Mouse (Mus musculus) heart, embryonic 10.5 days (tissue): Measurements from ENCODE around the gene Srgap3. TPM values are rescaled to one million over a fixed set of nuclear protein-coding genes. Genes with fewer than 3 reads are reported as not detected.

Experiments used
- DNase-seq: peaks from one replicate; pipeline ENCODE4 v3.0.0-alpha.2; 2017; ENCODE audit warnings: low spot score
- H3K27ac ChIP-seq: fragments of 300-500 bp; sonication (generic); 2 replicates; pipeline ENCODE4 v1.5.1; 2016; ENCODE audit warnings: mild to moderate bottlenecking
- H3K27me3 ChIP-seq: fragments of 300-500 bp; sonication (generic); 2 replicates; pipeline ENCODE4 v1.6.1; 2016; ENCODE audit warnings: mild to moderate bottlenecking; ENCODE audit not compliant: poor library complexity, insufficient read depth, severe bottlenecking
- H3K36me3 ChIP-seq: fragments of 300-500 bp; sonication (generic); 2 replicates; pipeline ENCODE4 v1.6.1; 2016; ENCODE audit warnings: mild to moderate bottlenecking, moderate library complexity
- H3K4me1 ChIP-seq: fragments of 300-500 bp; sonication (generic); 2 replicates; pipeline ENCODE4 v1.6.1; 2016; ENCODE audit warnings: mild to moderate bottlenecking
- H3K4me3 ChIP-seq: fragments of 300-500 bp; sonication (generic); 2 replicates; pipeline ENCODE4 v1.5.1; 2016; ENCODE audit warnings: mild to moderate bottlenecking, moderate library complexity
- H3K9me3 ChIP-seq: fragments of 300-500 bp; sonication (generic); 2 replicates; pipeline ENCODE4 v1.6.1; 2016; ENCODE audit warnings: mild to moderate bottlenecking, moderate library complexity
- WGBS: fragments of 180-500 bp; shearing (Covaris S2); methylation state at CpG from one replicate; pipeline ENCODE4 v1.1.7; 2016; 5-methylcytosine and 5-hydroxymethylcytosine counted together
- polyA plus RNA-seq: library from polyadenylated mRNA; unstranded; fragments of >200 nt; fragmentation: Nextera tagmentation; extraction: Ambion mirVana; gene quantifications from 2 replicates; pipeline ENCODE4 v1.2.1, GENCODE M21; 2016

Srgap3 gene
- polyA plus RNA-seq, 1 experiment from 2014 or later: 1.4 TPM

DNA sequence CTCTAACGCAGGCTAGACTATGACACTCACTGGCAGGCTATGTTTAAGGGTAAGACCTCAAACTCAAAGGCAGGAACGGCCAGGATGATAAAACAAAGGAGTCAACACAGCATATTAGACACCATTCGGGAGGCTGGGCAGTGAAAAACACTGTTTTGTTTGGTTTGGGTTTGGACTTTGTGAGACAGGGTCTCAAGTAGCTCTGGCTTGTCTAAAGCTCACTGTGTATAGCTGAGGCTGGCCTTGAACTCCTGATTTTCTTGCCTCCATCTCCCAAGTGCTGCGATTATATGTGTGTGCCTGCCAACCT, 136.6 kb downstream of the Srgap3 start:
- Histone ChIP-seq H3K36me3 (no peaks in the 10 kb centered on the region), H3K27ac (no peak overlapping the region), H3K4me3 (no peak overlapping the region), H3K4me1 (no peaks in the 10 kb centered on the region), H3K27me3 (no peaks in the 10 kb centered on the region), H3K9me3 (no peaks in the 10 kb centered on the region)
- DNase-seq: no peak
- WGBS: 82% methylated on average over 4 of the region's 4 CpGs

DNA sequence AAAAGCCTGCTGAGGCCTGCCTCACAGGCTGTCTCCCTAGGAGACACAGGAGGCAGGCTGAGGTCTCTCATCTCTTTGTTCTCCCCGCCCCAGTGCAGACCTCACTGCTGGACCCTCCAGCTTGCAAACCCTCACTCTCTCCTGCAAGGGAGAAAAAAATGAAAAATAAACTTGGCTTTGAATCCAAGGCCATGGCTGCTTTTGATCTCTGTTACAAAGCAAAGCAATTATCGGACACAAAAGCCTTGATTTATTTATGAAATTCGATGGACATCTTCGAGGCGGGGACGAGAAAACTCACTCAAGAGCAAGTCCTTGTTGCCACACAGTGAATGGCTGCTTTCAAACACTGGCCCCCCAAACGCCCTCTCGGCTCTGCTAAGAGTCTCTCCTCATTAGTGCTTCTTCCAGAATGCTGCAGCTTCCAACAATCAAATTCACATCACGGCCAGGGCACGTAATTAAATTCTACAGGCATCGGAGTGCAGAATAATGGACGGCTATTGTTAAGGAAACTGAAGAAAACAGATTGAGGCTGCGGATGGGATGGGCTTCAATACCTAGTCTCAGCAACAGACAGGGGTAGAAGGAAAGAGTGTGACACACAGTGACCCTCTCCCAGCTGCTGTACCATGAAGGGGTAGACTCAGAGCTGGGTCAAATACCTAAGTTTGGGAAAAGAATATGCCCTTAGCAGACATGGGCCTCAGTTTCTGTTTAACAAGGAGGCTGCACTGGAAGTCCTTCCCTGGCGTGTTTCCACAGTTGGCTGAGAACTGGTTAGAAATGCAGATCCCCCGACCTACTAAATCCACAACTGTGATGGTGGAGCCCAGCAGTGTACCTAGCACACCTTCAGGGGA, 137.2 kb downstream of the Srgap3 start:
- no peak for DNase-seq
- no peaks in the 10 kb centered on the region for H3K27me3 ChIP-seq
- 85% methylated on average over 15 of the region's 15 CpGs for WGBS

DNA sequence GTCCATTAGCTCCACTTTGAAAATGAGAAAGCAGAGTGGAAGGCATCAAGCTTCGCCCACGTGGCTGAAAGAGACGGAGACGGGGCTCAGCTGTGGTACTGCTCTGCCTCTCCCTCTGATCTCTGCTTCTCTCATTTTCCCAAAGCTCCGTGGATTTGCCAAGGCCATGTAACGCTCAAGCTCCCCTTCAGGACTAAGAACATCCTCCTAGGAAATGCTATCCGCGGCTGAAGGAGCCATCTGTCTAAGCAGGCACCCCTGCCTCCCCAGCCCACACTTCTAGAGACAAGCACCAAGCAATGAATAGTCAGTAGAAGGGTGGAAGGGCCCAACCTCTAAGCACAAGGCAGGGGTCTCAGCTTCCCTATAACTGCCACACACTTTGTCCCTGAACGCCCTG, 138.3 kb downstream of the Srgap3 start:
- H3K36me3 ChIP-seq: no peaks in the 10 kb centered on the region
- no peaks in the 10 kb centered on the region for H3K27me3 ChIP-seq
- H3K4me3 ChIP-seq: no peak overlapping the region
- 83% methylated on average over 9 of the region's 9 CpGs for WGBS
- H3K4me1 ChIP-seq: no peaks in the 10 kb centered on the region
- H3K9me3 ChIP-seq: no peaks in the 10 kb centered on the region
- H3K27ac ChIP-seq: no peak overlapping the region
- no peak for DNase-seq

More for the DNA sequence above, 137.2 kb downstream of the Srgap3 start:
- H3K4me3 ChIP-seq: no peak overlapping the region
- H3K4me1 ChIP-seq: no peaks in the 10 kb centered on the region
- H3K27ac ChIP-seq: no peak overlapping the region
- no peaks in the 10 kb centered on the region for H3K36me3 ChIP-seq
- no peaks in the 10 kb centered on the region for H3K9me3 ChIP-seq

DNA sequence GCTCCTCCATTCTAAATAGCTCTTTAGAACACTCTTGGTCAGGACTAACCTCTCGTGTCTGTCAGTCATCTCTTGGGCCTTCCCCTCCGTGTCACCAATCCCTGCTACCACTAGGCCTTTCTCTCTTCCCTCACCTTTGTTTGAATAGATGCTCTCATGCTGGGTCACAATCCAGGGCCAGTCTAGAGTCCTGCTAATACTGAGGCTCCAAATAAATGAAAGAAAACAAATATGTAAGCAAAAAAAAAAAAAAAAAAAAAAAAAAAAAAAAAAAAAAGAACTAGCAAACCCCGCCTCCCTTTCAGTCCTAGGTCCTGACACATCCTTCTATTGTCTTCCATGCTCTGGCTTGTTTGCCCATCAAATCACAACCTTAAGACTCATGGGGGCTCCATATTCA, 145.1 kb downstream of the Srgap3 start:
- H3K27ac ChIP-seq: no peak overlapping the region
- WGBS: 73% methylated on average over 3 of the region's 3 CpGs
- no peak for DNase-seq
- no peaks in the 10 kb centered on the region for H3K9me3 ChIP-seq
- no peaks in the 10 kb centered on the region for H3K36me3 ChIP-seq
- H3K27me3 ChIP-seq: no peaks in the 10 kb centered on the region; the same call in 1 of the 2 replicates
- no peak overlapping the region for H3K4me3 ChIP-seq
- no peaks in the 10 kb centered on the region for H3K4me1 ChIP-seq

DNA sequence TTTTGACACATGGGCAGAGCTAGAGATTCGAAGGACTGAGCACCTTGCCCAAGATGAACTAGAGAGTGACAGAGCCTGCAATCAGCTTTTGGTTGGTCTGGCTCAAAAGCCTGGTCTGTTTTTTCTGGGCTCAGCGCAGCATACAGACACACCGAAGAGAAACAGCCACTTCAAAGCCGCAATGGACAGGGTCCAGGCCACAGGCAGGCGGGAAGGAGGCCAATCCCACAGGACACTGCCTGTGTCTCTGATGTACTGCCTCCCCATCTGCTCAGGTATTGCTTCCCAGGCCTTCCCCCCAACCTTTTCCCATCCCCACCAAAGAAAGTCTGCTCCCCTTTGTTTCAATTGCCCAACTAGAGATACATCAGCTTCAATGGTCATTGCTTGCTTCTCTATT, 148.7 kb downstream of the Srgap3 start:
- H3K36me3 ChIP-seq: no peaks in the 10 kb centered on the region
- H3K27ac ChIP-seq: no peak overlapping the region
- no peaks in the 10 kb centered on the region for H3K9me3 ChIP-seq
- 70% methylated on average over 5 of the region's 5 CpGs for WGBS
- no peaks in the 10 kb centered on the region for H3K4me1 ChIP-seq
- DNase-seq: no peak
- no peaks in the 10 kb centered on the region; the same call in 1 of the 2 replicates for H3K27me3 ChIP-seq
- H3K4me3 ChIP-seq: no peak overlapping the region

DNA sequence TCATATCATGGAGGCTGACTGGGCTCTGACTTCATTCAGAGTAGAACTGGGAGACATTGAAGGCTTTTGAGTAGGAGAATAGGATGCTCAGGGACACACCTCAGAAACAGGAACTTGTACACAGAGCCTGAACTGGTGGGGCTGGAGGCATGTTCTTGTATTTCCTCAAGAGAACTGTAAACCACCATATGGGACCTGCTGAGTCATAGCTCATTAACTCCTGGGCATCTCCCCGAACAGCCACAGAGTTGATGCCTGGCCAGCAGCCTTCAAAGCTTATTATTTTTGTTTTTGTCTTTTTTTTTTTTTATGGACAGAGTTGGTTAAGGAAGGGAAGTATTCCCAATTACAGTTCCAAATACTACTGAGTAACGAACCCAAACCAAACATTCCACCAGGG, 150.5 kb downstream of the Srgap3 start:
- WGBS: 90% methylated on average over 2 of the region's 2 CpGs
- Histone ChIP-seq H3K4me3 (no peak overlapping the region), H3K36me3 (no peaks in the 10 kb centered on the region), H3K9me3 (no peaks in the 10 kb centered on the region), H3K4me1 (no peaks in the 10 kb centered on the region), H3K27ac (no peak overlapping the region), H3K27me3 (no peaks in the 10 kb centered on the region; the same call in 1 of the 2 replicates)
- DNase-seq: no peak

DNA sequence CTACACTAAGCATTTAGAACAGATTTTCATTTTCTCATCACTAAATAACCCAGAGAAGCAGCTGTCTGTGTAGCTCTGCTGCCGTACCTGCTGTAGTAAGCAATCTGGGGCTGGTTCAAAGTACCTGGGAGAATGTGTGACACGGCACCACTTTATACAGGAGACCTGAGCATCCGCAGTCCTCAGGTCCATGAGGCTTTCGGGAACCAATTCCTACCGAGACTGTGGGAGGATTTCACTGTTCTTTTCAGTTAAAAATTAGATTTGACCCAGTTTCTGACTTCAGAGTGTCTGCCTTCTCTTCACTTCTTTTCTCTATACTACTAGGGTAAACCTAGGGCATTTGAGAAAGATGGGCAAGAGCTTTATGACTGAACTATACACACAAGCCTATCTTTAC, 153.2 kb downstream of the Srgap3 start:
- Histone ChIP-seq H3K27ac (no peak overlapping the region), H3K4me3 (no peak overlapping the region), H3K9me3 (no peaks in the 10 kb centered on the region), H3K4me1 (no peaks in the 10 kb centered on the region), H3K27me3 (no peaks in the 10 kb centered on the region; the same call in 1 of the 2 replicates), H3K36me3 (no peaks in the 10 kb centered on the region)
- WGBS: 89% methylated on average over 5 of the region's 5 CpGs
- no peak for DNase-seq

DNA sequence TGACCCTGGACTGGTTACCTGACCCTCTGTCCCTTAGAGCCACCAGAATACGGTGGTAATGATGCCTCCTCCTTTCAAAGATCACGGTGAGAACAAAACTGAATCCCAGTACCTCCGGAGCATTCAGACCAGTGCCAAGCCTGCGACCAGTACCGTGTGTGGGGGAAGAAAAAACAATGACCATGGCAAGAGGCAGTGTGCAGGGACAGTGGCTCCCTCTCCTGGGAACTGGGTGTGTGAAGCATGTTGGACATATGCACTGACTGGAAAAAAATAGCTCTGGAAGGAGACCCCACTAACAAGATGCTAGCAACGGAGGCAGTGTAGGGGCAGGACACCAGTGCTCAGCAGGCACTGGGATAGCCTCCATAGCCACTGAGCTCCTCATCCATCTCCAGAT, 157.2 kb downstream of the Srgap3 start:
- H3K27ac ChIP-seq: no peak overlapping the region
- no peaks in the 10 kb centered on the region for H3K9me3 ChIP-seq
- 78% methylated on average over 6 of the region's 6 CpGs for WGBS
- no peak overlapping the region for H3K4me3 ChIP-seq
- no peaks in the 10 kb centered on the region for H3K4me1 ChIP-seq
- DNase-seq: no peak
- H3K36me3 ChIP-seq: no peaks in the 10 kb centered on the region
- H3K27me3 ChIP-seq: no peaks in the 10 kb centered on the region

DNA sequence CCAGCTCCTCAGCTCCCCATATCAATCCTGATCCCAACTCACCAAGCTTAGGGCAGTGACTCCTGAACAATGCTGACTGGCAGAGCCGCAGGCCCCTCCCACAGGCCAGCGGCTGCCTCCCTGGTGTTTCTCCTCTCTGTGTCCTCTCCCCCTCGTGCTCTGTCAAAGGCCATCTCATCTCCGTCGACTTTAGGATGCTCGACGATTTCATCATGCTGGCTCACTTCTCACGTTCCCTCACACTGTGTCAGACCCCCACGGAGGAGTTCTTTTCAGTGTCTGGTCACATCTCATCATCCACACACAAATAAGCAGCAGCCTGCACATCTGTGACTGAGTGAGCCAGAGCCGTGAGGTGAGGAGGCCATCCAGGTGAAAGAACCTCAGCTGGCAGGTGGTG, 158.4 kb downstream of the Srgap3 start:
- H3K9me3 ChIP-seq: no peaks in the 10 kb centered on the region
- H3K4me1 ChIP-seq: no peaks in the 10 kb centered on the region
- no peak for DNase-seq
- H3K27me3 ChIP-seq: no peaks in the 10 kb centered on the region
- H3K4me3 ChIP-seq: no peak overlapping the region
- 34% methylated on average over 10 of the region's 10 CpGs for WGBS
- H3K36me3 ChIP-seq: no peaks in the 10 kb centered on the region
- H3K27ac ChIP-seq: no peak overlapping the region

DNA sequence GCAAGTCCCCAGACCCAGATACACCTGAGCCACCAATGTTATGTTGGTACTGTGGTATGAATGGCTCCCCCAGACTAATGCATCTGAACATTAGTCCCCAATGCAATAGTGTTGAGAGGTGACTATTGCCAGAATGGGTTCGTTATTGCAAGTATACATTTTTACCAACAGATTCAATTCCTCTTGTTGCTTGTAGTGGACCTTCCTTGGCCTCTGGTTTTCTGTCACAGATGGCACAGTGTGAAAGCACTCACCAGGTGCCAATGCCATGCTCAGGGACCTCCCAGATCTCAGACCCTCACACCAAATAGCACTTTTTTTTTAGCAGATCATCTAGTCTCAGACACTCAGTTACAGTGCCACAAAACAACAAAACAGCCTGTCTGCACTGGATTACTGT, 158.9 kb downstream of the Srgap3 start:
- no peak for DNase-seq
- no peaks in the 10 kb centered on the region for H3K36me3 ChIP-seq
- H3K27ac ChIP-seq: no peak overlapping the region
- H3K4me1 ChIP-seq: no peaks in the 10 kb centered on the region
- 61% methylated on average over 1 of the region's 1 CpGs for whole genome bisulfite sequencing
- H3K9me3 ChIP-seq: no peaks in the 10 kb centered on the region
- H3K4me3 ChIP-seq: no peak overlapping the region
- no peaks in the 10 kb centered on the region for H3K27me3 ChIP-seq

DNA sequence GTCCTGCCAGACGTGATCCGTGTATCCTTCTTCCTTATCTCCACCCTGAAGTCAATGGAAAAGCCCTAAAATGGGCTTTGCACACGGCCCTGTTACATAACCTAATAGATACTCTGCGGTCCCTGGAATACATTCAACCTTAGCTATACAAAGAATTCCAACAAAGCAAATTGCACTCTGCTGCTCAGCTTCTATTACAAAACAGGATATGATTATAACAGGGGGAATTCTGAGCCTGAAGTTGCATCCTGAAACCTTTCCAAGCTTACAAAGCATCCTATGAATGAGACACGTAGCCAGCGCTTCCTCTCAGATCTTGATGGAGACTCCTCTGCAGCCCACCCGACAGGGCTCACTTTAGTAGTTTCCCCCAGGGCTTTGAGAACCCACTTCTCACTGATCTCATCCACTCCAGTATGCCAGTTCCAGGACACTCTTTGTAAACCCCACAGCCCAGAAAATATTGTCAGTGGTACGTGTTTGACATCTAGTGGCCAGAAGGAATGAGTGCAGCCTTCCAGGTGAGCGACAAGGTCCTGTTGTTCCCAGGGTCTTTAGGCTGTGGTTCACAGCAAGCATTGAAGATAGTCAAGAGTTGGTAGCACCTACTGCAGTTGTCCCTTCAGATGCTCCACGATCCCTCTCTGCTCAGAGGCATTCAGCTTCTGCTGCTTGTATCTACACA, 165.5 kb downstream of the Srgap3 start:
- Histone ChIP-seq H3K4me3 (no peak overlapping the region), H3K27ac (no peak overlapping the region), H3K27me3 (no peaks in the 10 kb centered on the region), H3K9me3 (no peaks in the 10 kb centered on the region), H3K4me1 (no peaks in the 10 kb centered on the region), H3K36me3 (no peaks in the 10 kb centered on the region)
- 75% methylated on average over 10 of the region's 10 CpGs for WGBS
- no peak for DNase-seq

DNA sequence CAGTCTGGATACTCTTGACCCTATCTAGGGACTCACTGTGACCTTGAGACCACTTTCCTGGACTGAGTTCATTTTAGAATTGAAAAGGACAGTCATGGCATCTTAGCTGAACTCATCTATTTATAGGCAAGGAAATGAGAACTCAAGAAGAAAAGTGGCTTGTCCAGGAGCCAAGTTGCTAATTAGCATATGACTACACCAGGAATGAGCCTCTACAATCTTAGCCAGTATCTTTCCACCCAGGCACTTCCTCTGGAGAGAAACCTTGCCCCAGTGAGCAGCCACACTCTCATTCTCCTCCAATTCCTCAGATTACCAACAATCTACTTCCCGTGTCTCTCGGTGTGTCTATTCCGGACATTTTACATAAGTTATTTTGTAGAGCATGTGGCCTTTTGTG, 168.9 kb downstream of the Srgap3 start:
- Histone ChIP-seq H3K4me1 (no peaks in the 10 kb centered on the region), H3K27ac (no peak overlapping the region), H3K27me3 (no peaks in the 10 kb centered on the region), H3K9me3 (no peaks in the 10 kb centered on the region), H3K36me3 (no peaks in the 10 kb centered on the region), H3K4me3 (no peak overlapping the region)
- 73% methylated on average over 3 of the region's 3 CpGs for WGBS
- no peak for DNase-seq

DNA sequence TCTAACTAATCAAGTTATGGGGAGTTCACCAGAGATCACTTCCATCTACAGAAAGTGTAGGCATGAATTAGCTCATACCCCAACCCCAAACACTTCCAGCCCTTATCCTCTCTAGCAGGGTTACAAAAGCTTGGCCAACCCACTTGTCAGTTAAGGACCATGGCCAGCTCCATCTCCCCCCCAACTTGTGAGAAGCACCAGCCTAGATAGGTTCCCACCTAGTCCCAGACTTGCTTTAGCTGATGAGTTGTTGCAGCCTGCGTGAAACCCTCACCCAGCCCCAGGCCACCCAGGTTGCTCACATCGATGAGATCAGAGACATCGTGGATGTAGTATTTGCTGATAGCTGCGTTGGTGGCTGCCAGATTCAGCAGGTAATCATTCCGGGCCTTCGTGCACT, 170.3 kb downstream of the Srgap3 start:
- no peaks in the 10 kb centered on the region for H3K4me1 ChIP-seq
- no peaks in the 10 kb centered on the region for H3K36me3 ChIP-seq
- no peak for DNase-seq
- H3K9me3 ChIP-seq: no peaks in the 10 kb centered on the region
- H3K4me3 ChIP-seq: no peak overlapping the region
- H3K27me3 ChIP-seq: no peaks in the 10 kb centered on the region
- no peak overlapping the region for H3K27ac ChIP-seq
- 78% methylated on average over 6 of the region's 6 CpGs for WGBS
